Mouse (Mus musculus) layer of hippocampus, adult 2 months (tissue): ENCODE results near the gene Pgls. TPM values are rescaled to one million over a fixed set of nuclear protein-coding genes. Genes with fewer than 3 reads are reported as not detected.

Experiments
- DNase-seq, 2 experiments: peaks; one replicate each; pipeline ENCODE4 v3.0.0; 2022; ENCODE audit warnings: low spot score in 2 of 2
- H3K27ac ChIP-seq: fragments of 200-600 bp; 2 replicates; pipeline ENCODE4 v1.8.1; 2022
- H3K4me3 ChIP-seq: fragments of 200-600 bp; 2 replicates; pipeline ENCODE4 v1.8.1; 2022; ENCODE audit warnings: mild to moderate bottlenecking
- CTCF ChIP-seq: fragments of 200-600 bp; conservative IDR thresholded peaks from 2 replicates; pipeline ENCODE4 v1.8.1; 2022; ENCODE audit warnings: antibody characterized with exemption, mild to moderate bottlenecking, moderate library complexity
- long read RNA-seq, 2 experiments: library from polyadenylated mRNA; stranded (forward); transcript quantifications; one replicate each; pipeline ENCODE4 v2.0.0; 2021; ENCODE audit warnings: borderline mapping rate in 2 of 2
- total RNA-seq, 2 experiments: library from RNA; stranded (reverse); gene quantifications; 2 replicates each; pipeline ENCODE4 v1.2.3; 2021

Gene Pgls
- total RNA-seq, result 10 to 100 TPM; 27.5 to 34.4 TPM
- long read RNA-seq, experiment 1, transcript Pgls-201 (5 exons, 893 nt), result major isoform, 13 of 22 reads
- long read RNA-seq, experiment 1, partial matches to known transcripts, result 5 of 22 reads
- long read RNA-seq, experiment 1, other reads (novel, unspliced or antisense), result 0 of 22 reads
- long read RNA-seq, experiment 2, transcript Pgls-201 (5 exons, 893 nt), result major isoform, 14 of 28 reads
- long read RNA-seq, experiment 2, transcript Pgls-205 (5 exons, 1,062 nt), result minor isoform, 5 of 28 reads
- long read RNA-seq, experiment 2, partial matches to known transcripts, result 1 of 28 reads
- long read RNA-seq, experiment 2, other reads (novel, unspliced or antisense), result 6 of 28 reads

GRCm38 (mm10) chr8:71591471-71592373, at the start of gene Pgls:
Gene Pgls, plus strand, starts transcription at chr8:71592176.
- peak within 1 kb of the TSS; percentile 79 for H3K4me3 ChIP-seq
- DNase-seq, result peak; percentile 95
- H3K27ac ChIP-seq, result peak within 1 kb of the TSS; percentile 99
- no peak; the same call in 1 of the 2 replicates for TF ChIP-seq CTCF

- TF ChIP-seq CTCF, result no peak
- Histone ChIP-seq H3K27ac (peak within 1 kb of the TSS; percentile 88), H3K4me3 (peak within 1 kb of the TSS; percentile 94)
- peak; percentile 97 to 99 for DNase-seq
These were observed 49.2 kb upstream of the Pgls start, which contains the start of gene Mvb12a for GRCm38 (mm10) chr8:71542632-71543343. Gene Mvb12a, plus strand, starts transcription at chr8:71542922.

DNA sequence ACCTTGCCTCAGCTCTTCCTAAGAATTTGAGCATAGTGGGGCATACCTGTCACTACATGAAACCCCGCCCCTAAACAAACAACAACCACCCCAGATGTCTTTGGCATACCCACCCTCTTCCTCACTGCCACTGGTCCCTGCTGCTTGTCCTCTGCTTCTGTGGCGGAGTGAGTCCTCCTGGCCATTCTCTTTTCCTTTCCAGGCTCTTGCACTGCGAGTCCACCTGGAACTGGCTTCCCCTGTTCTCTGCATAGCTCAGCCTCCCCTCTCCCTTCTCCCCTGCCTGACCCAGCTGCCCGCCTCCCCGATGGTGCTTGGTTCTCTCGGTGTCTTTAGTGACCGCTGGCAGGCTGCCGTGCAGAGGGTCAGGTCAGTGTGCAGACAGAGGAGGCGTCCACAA, 48.2 kb upstream of the Pgls start:
- no peak for TF ChIP-seq CTCF
- Histone ChIP-seq H3K4me3 (peak overlapping the region; percentile 94), H3K27ac (no peak overlapping the region)
- no peak for DNase-seq

GRCm38 (mm10) chr8:71545053-71545452, 46.9 kb upstream of the Pgls start:
- Histone ChIP-seq H3K4me3 (no peak overlapping the region), H3K27ac (no peak overlapping the region)
- no peak for TF ChIP-seq CTCF
- no peak for DNase-seq

- H3K27ac ChIP-seq, result no peak overlapping the region
- H3K4me3 ChIP-seq, result no peak overlapping the region
- no peak for TF ChIP-seq CTCF
- no peak for DNase-seq
These were observed 44.4 kb upstream of the Pgls start for GRCm38 (mm10) chr8:71547590-71547989.

- Histone ChIP-seq H3K4me3 (no peak overlapping the region), H3K27ac (no peak overlapping the region)
- TF ChIP-seq CTCF, result no peak
- no peak for DNase-seq
These were observed 41.2 kb upstream of the Pgls start for GRCm38 (mm10) chr8:71550754-71551153.

DNA sequence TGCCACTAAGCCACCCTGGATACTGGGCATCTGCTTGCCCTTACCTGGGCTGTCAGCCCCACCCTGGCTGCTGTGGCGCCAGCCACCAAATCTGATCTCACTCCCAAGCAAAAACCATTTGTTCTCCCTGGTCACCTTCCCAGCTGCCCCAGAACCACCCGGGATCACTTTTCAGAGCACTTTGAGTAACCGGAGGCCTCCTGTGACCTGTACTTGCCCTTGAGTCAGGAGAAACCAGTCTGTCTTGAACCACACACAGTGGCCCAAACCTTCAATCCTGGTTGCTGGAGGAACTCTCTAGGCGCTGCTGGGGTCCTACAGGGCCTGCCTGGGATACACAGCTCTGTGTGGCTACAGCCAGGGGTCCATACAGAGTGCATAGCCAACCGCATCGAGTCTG, 39.2 kb upstream of the Pgls start:
- TF ChIP-seq CTCF, result no peak
- no peak for DNase-seq
- no peak overlapping the region for H3K27ac ChIP-seq
- no peak overlapping the region for H3K4me3 ChIP-seq

GRCm38 (mm10) chr8:71554001-71554400, 38.0 kb upstream of the Pgls start:
- no peak for TF ChIP-seq CTCF
- no peak for DNase-seq
- no peak overlapping the region for H3K27ac ChIP-seq
- H3K4me3 ChIP-seq, result no peak overlapping the region

DNA sequence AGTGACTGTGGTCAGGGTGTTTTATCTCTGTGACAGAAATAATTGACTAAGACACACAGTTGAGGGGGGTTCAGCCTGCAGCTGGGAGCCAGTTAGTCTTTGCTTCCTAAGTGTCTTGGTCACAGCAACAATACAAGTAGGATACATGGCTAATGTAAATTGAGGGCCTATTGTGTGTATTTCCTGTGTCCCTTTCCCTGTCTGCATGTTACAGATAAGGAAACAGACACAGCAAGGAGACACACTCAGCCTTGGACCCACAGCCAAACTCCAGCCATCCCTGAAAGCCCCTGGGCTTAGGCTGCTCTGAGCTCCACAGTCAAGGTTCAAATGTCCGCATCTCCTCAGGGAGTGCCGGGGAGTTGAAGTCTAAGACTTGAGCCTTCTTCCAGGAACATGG, 37.3 kb upstream of the Pgls start:
- H3K4me3 ChIP-seq, result no peak overlapping the region
- no peak for DNase-seq
- TF ChIP-seq CTCF, result no peak
- no peak overlapping the region for H3K27ac ChIP-seq

- Histone ChIP-seq H3K4me3 (peak within 1 kb of the TSS; percentile 32; the same call in 1 of the 2 replicates), H3K27ac (no peak within 1 kb of the TSS)
- no peak for TF ChIP-seq CTCF
- DNase-seq, result no peak
These were observed 33.7 kb upstream of the Pgls start, which contains the start of gene Tmem221 for GRCm38 (mm10) chr8:71558071-71558957. Gene Tmem221, minus strand, starts transcription at chr8:71558871.

DNA sequence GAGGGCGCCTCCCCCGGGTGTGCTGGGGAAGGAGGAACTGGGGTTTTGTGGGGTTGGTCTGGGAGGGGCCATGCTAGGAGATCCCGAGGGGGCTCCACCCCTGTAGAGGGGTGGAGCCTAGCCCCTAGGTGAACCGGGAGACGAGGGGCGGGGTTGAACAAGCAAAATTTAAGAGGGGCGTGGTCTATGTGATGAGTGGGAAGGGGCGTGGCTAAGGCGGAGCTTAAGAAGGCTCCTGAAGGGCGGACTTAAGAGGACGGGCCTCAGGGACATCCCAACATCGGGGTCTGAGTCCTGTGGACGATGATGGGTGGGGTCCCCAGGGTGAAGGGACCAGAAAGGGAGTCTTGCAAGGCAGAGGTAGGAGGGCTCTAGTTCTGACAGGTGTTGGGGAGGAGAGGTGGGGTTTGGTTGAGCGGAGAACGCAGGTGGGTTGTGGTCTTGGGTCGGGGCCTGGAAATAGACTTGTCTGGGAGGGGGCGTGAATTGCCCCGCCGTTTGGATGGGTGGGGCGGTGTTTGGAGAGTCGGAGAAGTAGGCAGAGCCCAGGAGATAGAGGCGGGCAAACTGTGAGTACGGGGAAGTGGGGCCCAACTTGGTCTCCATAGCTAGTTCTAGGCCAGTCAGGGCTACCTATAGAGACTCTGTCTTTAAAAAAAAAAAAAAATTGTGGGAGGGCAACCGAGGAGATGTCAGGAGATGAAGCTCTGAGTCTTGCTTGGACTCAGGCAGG, 32.9 kb upstream of the Pgls start:
- DNase-seq, result no peak
- TF ChIP-seq CTCF, result no peak
- no peak overlapping the region for H3K27ac ChIP-seq
- H3K4me3 ChIP-seq, result peak overlapping the region; percentile 32; the same call in 1 of the 2 replicates
